Mouse (Mus musculus) G1E (cell line): ENCODE data around the gene Guca1a.
"Not testable (repeated sequence)": the region's sequence is repeated elsewhere in the genome, so short reads cannot be mapped to it uniquely, and the experiment has no call there.

Experiments
- CTCF ChIP-seq: IDR thresholded peaks from 2 replicates; pipeline ENCODE4 v1.5.1; 2012; ENCODE audit warnings: low read depth, low read length, inconsistent platforms, mixed read lengths
- TAL1 ChIP-seq: conservative IDR thresholded peaks from 2 replicates; pipeline ENCODE4 v1.6.1; 2012; ENCODE audit warnings: low read depth, low read length, inconsistent platforms, mixed read lengths

GRCm38 (mm10) chr17:47409897-47410861, 9.8 kb upstream of the Guca1a start:
- TF ChIP-seq CTCF, TAL1: not testable (repeated sequence)
